ENCODE assay signal across 9 mouse cellular contexts in genomic region chr3:133314475-133314874, GRCm38 (mm10). TPM values are rescaled to one million over a fixed set of nuclear protein-coding genes. Genes with fewer than 3 reads are reported as not detected.
DNase-seq lines count a peak whose midpoint lies in the region; ATAC-seq and TF ChIP-seq lines count a peak whose summit lies in the region.
"Had no signal": no experiment of that assay in that cellular context is flagged by ENCODE, and none has a peak within 500 bp of the region (broad histone marks: within the 10 kb centered on the region; RNA-seq: fewer than 3 reads in every experiment).

No protein-coding gene starts in this region.

- peak; percentile 72 for DNase-seq in T-cell, adult 2 months (ENCODE audit: low spot score)
- peak; percentile 47 to 78 for DNase-seq in cerebellum, postnatal 4 days (ENCODE audit: low spot score in 2 of 2)
- peak; percentile 72 to 88 for DNase-seq in heart, postnatal 10 days
- DNase-seq in limb, embryonic 11.5 days (ENCODE audit: low spot score), result peak; percentile 84
- DNase-seq in ovary, postnatal 14 days (ENCODE audit: low spot score), result peak; percentile 58
- peak; percentile 86 for DNase-seq in thymus, postnatal 14 days

- no peaks in the 10 kb centered on the region for H3K27me3 ChIP-seq in intestine, postnatal 0 days (replicated peaks; ENCODE audit: control insufficient read depth, insufficient read depth, low read length)
- H3K27me3 ChIP-seq in intestine, embryonic 16.5 days (replicated peaks; ENCODE audit: control insufficient read depth, insufficient read depth, low read length), result no peaks in the 10 kb centered on the region
- H3K27me3 ChIP-seq in limb, embryonic 11.5 days (ENCODE audit: control insufficient read depth, insufficient read depth, low read length), result no peaks in the 10 kb centered on the region

- ATAC-seq in intestine, postnatal 0 days, result no peak
- ATAC-seq in intestine, embryonic 16.5 days, result no peak
- ATAC-seq in limb, embryonic 11.5 days (ENCODE audit: insufficient number of reproducible peaks, low FRiP score, low TSS enrichment, low read depth), result no peak

- no peak overlapping the region for H3K27ac ChIP-seq in intestine, postnatal 0 days (ENCODE audit: low read depth, low read length)
- H3K27ac ChIP-seq in intestine, embryonic 16.5 days (ENCODE audit: low read length), result no peak overlapping the region
- no peak overlapping the region for H3K27ac ChIP-seq in limb, embryonic 11.5 days (replicated peaks; ENCODE audit: low read depth, low read length)

- no peak overlapping the region for H3K9ac ChIP-seq in intestine, postnatal 0 days (ENCODE audit: low read depth, low read length)
- H3K9ac ChIP-seq in intestine, embryonic 16.5 days (ENCODE audit: low read depth, low read length), result no peak overlapping the region
- H3K9ac ChIP-seq in limb, embryonic 11.5 days (ENCODE audit: low read length), result no peak overlapping the region

- 42% methylated on average over 6 of the region's 6 CpGs for WGBS in intestine, postnatal 0 days
- WGBS in intestine, embryonic 16.5 days, result 44% methylated on average over 6 of the region's 6 CpGs
- WGBS in limb, embryonic 11.5 days, result 37% methylated on average over 6 of the region's 6 CpGs

- H3K4me2 ChIP-seq in intestine, postnatal 0 days (replicated peaks; ENCODE audit: low read depth), result no peak overlapping the region
- no peak overlapping the region for H3K4me2 ChIP-seq in intestine, embryonic 16.5 days (ENCODE audit: low read depth, low read length)
- no peak overlapping the region for H3K4me2 ChIP-seq in limb, embryonic 11.5 days (ENCODE audit: low read depth, severe bottlenecking)

- H3K4me1 ChIP-seq in intestine, postnatal 0 days (replicated peaks; ENCODE audit: control insufficient read depth, insufficient read depth, low read length), result no peaks in the 10 kb centered on the region; the same call in 1 of the 2 replicates
- H3K4me1 ChIP-seq in intestine, embryonic 16.5 days (ENCODE audit: control insufficient read depth, insufficient read depth, low read length), result peaks cover 8% of the 10 kb centered on the region; the same call in 1 of the 2 replicates
- H3K4me1 ChIP-seq in limb, embryonic 11.5 days (ENCODE audit: control insufficient read depth, insufficient read depth, low read length), result no peaks in the 10 kb centered on the region

- H3K9me3 ChIP-seq in intestine, postnatal 0 days (ENCODE audit: control insufficient read depth), result no peaks in the 10 kb centered on the region
- H3K9me3 ChIP-seq in intestine, embryonic 16.5 days (ENCODE audit: control insufficient read depth, low read length), result 0 out of 2 replicates have a peak, but pooled peaks cover 2% of the 10 kb centered on the region
- H3K9me3 ChIP-seq in limb, embryonic 11.5 days (ENCODE audit: control insufficient read depth, low read length), result no peaks in the 10 kb centered on the region

- peak; percentile 93 for TF ChIP-seq CTCF in intestine, postnatal 0 days (IDR thresholded peaks at IDR 0.05; ENCODE audit: low read depth)

- intact Hi-C loops in heart, postnatal 10 days (cut with DNase I), result loop anchor here (5.0 kb wide), 3 partner anchors 228 to 1313 kb away; no protein-coding TSS in a partner anchor

- no peak overlapping the region for H3K4me3 ChIP-seq in intestine, postnatal 0 days (ENCODE audit: low read depth, low read length)
- no peak overlapping the region for H3K4me3 ChIP-seq in intestine, embryonic 16.5 days (ENCODE audit: low read length)
- no peak overlapping the region for H3K4me3 ChIP-seq in limb, embryonic 11.5 days (ENCODE audit: low read depth, low read length)
- H3K4me3 ChIP-seq: erythroblast, embryonic 14.5 days had no signal

- H3K36me3 ChIP-seq in intestine, postnatal 0 days (ENCODE audit: control insufficient read depth, insufficient read depth), result no peaks in the 10 kb centered on the region
- no peaks in the 10 kb centered on the region; the same call in 1 of the 2 replicates for H3K36me3 ChIP-seq in intestine, embryonic 16.5 days (ENCODE audit: control insufficient read depth, insufficient read depth, low read length)
- no peaks in the 10 kb centered on the region for H3K36me3 ChIP-seq in limb, embryonic 11.5 days (ENCODE audit: control insufficient read depth, insufficient read depth, low read length)

RNA-seq across cellular contexts. Expression of gene Ppa2, which starts 4.6 kb away (rescaled TPM):
- polyA plus RNA-seq in intestine, postnatal 0 days (2015; fragmentation: Nextera tagmentation; extraction: Ambion mirVana), result 111 and 115 TPM in 2 replicates
- polyA plus RNA-seq in intestine, embryonic 16.5 days (2015; fragmentation: Nextera tagmentation; extraction: Ambion mirVana), result 146 and 149 TPM in 2 replicates
- total RNA-seq in heart, postnatal 10 days (2021), result 100 to 1,000 TPM; 105 to 116 TPM
- 78.4 and 85.8 TPM in 2 replicates for polyA plus RNA-seq in limb, embryonic 11.5 days (2014; fragmentation: Nextera tagmentation; extraction: Ambion mirVana)
